Mouse (Mus musculus) heart, adult 2 months (tissue): ENCODE results near the gene Fthl17a.

Experiments
- CTCF ChIP-seq: fragments of 200-600 bp; IDR thresholded peaks from 2 replicates; pipeline ENCODE4 v1.8.1; 2022; ENCODE audit warnings: antibody characterized with exemption, mild to moderate bottlenecking, moderate library complexity
- EP300 ChIP-seq: fragments of 200-500 bp; IDR thresholded peaks from 2 replicates; pipeline ENCODE4 v1.6.1; 2011; ENCODE audit warnings: low read depth, low read length, control low read depth; ENCODE audit not compliant: insufficient read depth
- POLR2A ChIP-seq: fragments of 200-500 bp; IDR thresholded peaks from 2 replicates; pipeline ENCODE4 v1.6.1; 2011; ENCODE audit warnings: mild to moderate bottlenecking, low read depth, low read length, control low read depth; ENCODE audit not compliant: insufficient read depth

DNA sequence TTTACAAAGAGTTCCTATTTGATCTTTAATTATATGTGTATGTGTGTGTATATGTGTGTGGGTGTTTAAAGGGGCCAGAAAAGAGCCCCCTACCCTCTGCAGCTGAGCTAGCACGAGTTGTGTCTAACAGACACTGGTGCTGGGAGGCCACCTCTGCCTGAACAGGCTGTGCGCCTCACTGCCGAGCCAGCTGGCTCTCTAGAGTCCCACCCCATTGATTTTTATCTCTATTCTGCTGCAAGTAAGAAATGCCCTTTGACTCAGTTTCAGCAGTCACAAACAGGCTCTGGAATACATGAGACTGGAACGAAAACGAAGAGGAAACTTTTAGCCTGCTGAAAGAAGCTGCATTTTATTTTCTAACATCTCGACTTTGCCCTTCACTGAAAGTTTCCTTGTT lies 22.8 kb downstream of the Fthl17a start:
- TF ChIP-seq CTCF (no peak), POLR2A (no peak), EP300 (no peak)
